Mouse (Mus musculus): Measurements from ENCODE around the gene Gadd45b. TPM values are rescaled to one million over a fixed set of nuclear protein-coding genes. Genes with fewer than 3 reads are reported as not detected.

Gadd45b gene
- polyA plus RNA-seq, 1 experiment: 96.0 TPM

DNA sequence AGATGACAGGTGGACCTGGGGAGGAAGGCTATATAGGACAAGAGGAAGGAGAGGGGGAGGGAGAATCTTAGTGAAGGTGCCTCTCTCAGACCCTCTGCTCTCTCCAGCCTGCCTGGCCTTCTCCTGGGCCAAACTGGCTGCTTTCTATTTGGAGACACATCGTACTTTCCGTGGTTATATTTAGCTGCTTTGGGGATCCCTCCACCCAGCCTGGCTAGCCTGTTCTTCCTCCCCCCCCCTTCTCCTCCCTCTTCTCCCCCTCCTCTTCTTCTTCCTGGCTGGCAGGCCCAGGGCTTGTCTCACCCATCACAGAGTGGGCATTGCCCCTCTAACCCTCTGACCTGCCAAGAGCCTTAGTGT is 11.1 kb downstream of the Gadd45b start:
- peaks cover 83% of the 10 kb centered on the region for H3K4me1 ChIP-seq
- TF ChIP-seq GATA1 (IDR thresholded peaks at IDR 0.05; ENCODE audit: borderline replicate concordance, low read length) (no peak), FLI1 (IDR thresholded peaks at IDR 0.05; ENCODE audit: low read length) (no peak)
- no peaks in the 10 kb centered on the region for H3K36me3 ChIP-seq (replicated peaks; ENCODE audit: low read length)
- peaks cover 60% of the 10 kb centered on the region for H3K27me3 ChIP-seq (replicated peaks)
- no peaks in the 10 kb centered on the region for H3K9me3 ChIP-seq
- peak overlapping the region; percentile 89 for H3K4me3 ChIP-seq (replicated peaks)

DNA sequence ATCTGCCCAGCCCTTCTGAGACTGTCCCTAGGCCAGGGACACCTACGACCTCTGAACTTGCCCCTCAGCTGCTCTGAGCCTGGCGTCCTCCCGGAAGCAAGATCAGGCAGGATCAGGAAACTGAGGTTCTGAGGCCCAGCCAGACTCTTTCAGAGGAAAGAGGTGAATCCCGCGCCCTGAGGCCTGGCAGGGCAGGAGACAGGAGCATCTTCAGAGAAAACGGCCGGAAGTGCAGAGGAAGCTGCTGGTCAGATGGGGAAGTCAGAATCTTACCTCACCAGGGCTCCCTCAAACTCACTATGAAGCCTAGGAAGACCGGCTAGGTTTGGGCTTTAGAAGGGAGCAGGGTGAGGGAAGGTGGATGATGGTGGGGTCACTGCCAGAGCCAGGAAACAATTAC is 13.0 kb downstream of the Gadd45b start:
- peak overlapping the region; percentile 4 for H3K4me3 ChIP-seq (replicated peaks)

DNA sequence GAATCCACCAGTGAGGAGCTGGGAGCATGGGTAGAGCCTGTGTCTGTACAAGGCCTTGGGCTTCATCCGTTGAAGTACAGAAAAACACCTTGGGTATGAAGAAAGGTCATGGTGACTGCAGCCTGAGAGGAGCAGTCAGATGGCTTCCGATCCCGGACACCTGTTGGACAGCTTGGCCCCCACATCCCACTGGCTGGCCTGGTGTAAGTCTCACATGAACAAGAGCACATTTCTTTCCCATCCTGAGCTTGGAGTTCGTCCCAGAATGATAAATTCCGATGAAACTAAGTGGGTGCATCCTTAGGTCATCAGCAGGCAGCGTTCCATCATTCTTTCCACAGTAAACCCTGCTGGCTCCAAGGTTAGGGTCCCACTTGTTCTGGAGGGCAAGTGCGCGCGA is 13.8 kb downstream of the Gadd45b start:
- Histone ChIP-seq H3K9me3 (no peaks in the 10 kb centered on the region), H3K27me3 (replicated peaks) (peaks cover 36% of the 10 kb centered on the region), H3K4me1 (peaks cover 79% of the 10 kb centered on the region), H3K36me3 (replicated peaks; ENCODE audit: low read length) (no peaks in the 10 kb centered on the region), H3K4me3 (replicated peaks) (no peak overlapping the region)
- TF ChIP-seq FLI1 (IDR thresholded peaks at IDR 0.05; ENCODE audit: low read length): no peak
- no peak for TF ChIP-seq GATA1 (IDR thresholded peaks at IDR 0.05; ENCODE audit: borderline replicate concordance, low read length)

More for the DNA sequence above, 13.0 kb downstream of the Gadd45b start:
- Histone ChIP-seq H3K36me3 (replicated peaks; ENCODE audit: low read length) (no peaks in the 10 kb centered on the region), H3K9me3 (no peaks in the 10 kb centered on the region), H3K27me3 (replicated peaks) (peaks cover 44% of the 10 kb centered on the region), H3K4me1 (peaks cover 79% of the 10 kb centered on the region)
- TF ChIP-seq FLI1 (IDR thresholded peaks at IDR 0.05; ENCODE audit: low read length) (no peak), GATA1 (IDR thresholded peaks at IDR 0.05; ENCODE audit: borderline replicate concordance, low read length) (no peak)

DNA sequence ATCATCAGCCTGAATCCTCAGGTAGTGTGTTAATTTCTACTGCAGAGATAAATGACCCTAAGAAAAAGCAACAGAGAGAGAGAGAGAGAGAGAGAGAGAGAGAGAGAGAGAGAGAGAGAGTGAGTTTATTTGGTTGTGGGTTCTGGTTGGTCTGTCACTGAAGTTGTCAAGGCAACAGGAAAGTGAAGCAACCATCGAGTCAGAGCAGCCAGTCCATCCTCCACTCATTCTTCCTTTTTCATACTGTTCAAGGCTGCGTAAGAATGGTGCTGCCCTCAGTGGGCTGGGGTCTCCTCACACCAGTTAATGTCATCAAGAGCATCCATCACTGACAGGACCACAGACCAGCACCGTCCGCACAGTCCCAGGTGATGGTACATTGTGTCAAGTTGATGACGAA is 14.4 kb downstream of the Gadd45b start:
- no peaks in the 10 kb centered on the region for H3K36me3 ChIP-seq (replicated peaks; ENCODE audit: low read length)
- no peaks in the 10 kb centered on the region for H3K9me3 ChIP-seq
- no peak for TF ChIP-seq FLI1 (IDR thresholded peaks at IDR 0.05; ENCODE audit: low read length)
- TF ChIP-seq GATA1 (IDR thresholded peaks at IDR 0.05; ENCODE audit: borderline replicate concordance, low read length): no peak
- peaks cover 33% of the 10 kb centered on the region for H3K27me3 ChIP-seq (replicated peaks)
- peaks cover 79% of the 10 kb centered on the region for H3K4me1 ChIP-seq
- H3K4me3 ChIP-seq (replicated peaks): no peak overlapping the region

DNA sequence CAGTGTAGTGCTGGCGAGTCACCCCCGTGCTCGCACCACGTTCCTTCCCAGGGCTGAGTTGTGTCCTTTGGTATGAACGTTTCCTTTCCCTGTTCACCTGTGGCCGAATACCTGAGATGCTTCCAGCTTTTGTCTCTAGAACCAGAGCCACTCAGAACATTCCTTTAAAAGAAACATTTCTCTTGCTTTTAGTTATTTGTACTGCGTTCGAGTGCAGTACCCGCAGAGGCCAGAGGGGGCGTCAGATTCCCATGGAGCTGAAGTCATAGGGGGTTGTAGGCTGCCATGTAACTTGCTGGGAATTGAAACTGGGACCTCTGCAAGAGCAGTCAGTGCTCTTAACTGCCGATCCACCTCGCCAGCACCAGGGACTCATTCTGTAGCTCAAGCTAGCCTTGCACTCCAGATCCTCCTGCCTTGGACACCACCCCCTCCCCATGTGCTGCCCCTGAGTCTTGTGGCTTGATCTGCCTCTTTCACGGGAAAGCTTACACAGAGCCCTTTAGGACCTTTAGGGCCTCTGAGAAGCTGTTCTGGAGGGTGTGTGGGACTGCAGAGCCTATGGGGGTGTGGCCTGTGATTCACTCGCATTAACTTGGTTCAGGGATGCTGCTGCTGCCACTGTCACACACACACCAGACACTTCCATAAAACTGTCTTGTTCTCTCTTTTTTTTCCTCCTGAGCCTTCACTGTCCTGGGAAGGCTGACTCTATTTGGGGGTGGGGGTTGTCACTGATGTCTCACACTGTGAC is 17.0 kb downstream of the Gadd45b start:
- peaks cover 70% of the 10 kb centered on the region for H3K4me1 ChIP-seq
- H3K36me3 ChIP-seq (replicated peaks; ENCODE audit: low read length): no peaks in the 10 kb centered on the region
- TF ChIP-seq GATA1 (IDR thresholded peaks at IDR 0.05; ENCODE audit: borderline replicate concordance, low read length) (no peak), FLI1 (IDR thresholded peaks at IDR 0.05; ENCODE audit: low read length) (no peak)
- H3K27me3 ChIP-seq (replicated peaks): peaks cover 47% of the 10 kb centered on the region
- H3K9me3 ChIP-seq: no peaks in the 10 kb centered on the region
- H3K4me3 ChIP-seq (replicated peaks): no peak overlapping the region

DNA sequence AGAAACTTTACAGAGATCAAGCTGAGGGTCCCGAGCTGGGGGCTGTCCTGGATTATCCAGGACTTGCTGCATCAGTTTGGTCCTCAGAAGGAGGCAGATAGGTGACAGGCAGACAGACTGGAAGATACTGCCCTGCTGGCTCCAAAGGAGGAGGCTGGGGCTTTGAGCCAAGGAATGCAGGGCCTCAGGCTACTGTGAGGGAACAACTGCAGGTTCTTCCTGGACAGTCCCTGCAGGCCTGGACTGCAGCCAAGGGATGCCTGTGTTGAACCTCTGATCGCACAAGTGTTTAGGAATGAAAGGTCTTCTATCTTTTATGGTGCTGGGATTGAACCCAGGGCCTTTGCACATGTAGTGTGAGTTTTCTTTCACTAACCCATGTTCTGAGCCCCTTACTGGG is 17.9 kb downstream of the Gadd45b start:
- Histone ChIP-seq H3K4me1 (peaks cover 66% of the 10 kb centered on the region), H3K27me3 (replicated peaks) (peaks cover 50% of the 10 kb centered on the region), H3K36me3 (replicated peaks; ENCODE audit: low read length) (no peaks in the 10 kb centered on the region), H3K9me3 (no peaks in the 10 kb centered on the region), H3K4me3 (replicated peaks) (no peak overlapping the region)
- TF ChIP-seq FLI1 (IDR thresholded peaks at IDR 0.05; ENCODE audit: low read length) (no peak), GATA1 (IDR thresholded peaks at IDR 0.05; ENCODE audit: borderline replicate concordance, low read length) (no peak)

DNA sequence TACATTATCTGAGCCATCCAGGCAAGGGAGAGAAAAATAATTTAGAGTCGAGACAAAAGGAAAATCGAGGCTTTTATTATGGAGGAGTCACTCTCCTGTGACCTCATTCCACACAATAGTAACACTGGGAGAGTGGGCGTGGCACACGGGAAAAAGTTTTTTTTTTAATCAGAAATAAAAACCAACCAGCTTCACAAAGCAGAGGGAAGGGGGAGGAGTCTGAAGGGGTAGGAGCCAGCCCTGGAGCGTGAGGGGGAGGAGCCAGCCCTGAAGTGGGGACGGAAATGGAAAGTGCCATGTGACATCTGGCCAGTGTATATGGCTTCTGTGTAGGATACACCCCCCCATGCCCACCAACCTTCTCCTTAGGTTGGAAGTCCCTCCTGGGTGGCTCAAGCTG is 18.7 kb downstream of the Gadd45b start:
- peak overlapping the region; percentile 75 for H3K4me3 ChIP-seq (replicated peaks)
- TF ChIP-seq FLI1 (IDR thresholded peaks at IDR 0.05; ENCODE audit: low read length): no peak
- no peaks in the 10 kb centered on the region for H3K9me3 ChIP-seq
- H3K36me3 ChIP-seq (replicated peaks; ENCODE audit: low read length): no peaks in the 10 kb centered on the region
- H3K4me1 ChIP-seq: peaks cover 61% of the 10 kb centered on the region
- peaks cover 50% of the 10 kb centered on the region for H3K27me3 ChIP-seq (replicated peaks)

DNA sequence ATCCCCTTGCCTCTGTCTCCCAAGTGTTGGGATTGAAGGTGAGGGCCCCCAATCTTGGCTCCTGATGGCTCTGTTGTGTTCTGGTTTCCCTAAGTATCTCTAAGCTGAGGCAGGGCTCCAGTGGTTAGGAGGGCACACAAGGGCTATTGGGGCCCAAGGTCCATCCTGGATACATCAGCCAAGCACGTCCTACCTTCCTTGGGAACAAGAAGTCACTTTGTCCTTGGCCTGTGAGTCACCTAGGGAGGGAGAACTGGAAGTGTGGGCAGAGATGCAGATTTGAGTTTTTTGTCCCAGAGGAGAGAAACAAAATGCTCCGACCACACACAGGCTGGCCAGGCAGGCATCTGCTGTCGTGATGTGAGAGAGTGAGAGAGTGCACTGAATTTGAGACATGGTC is 19.2 kb downstream of the Gadd45b start:
- H3K4me3 ChIP-seq (replicated peaks): peak overlapping the region; percentile 46
- H3K27me3 ChIP-seq (replicated peaks): peaks cover 50% of the 10 kb centered on the region
- no peaks in the 10 kb centered on the region for H3K36me3 ChIP-seq (replicated peaks; ENCODE audit: low read length)
- H3K9me3 ChIP-seq: no peaks in the 10 kb centered on the region
- H3K4me1 ChIP-seq: peaks cover 57% of the 10 kb centered on the region
- TF ChIP-seq GATA1 (IDR thresholded peaks at IDR 0.05; ENCODE audit: borderline replicate concordance, low read length) (no peak), FLI1 (IDR thresholded peaks at IDR 0.05; ENCODE audit: low read length) (no peak)

DNA sequence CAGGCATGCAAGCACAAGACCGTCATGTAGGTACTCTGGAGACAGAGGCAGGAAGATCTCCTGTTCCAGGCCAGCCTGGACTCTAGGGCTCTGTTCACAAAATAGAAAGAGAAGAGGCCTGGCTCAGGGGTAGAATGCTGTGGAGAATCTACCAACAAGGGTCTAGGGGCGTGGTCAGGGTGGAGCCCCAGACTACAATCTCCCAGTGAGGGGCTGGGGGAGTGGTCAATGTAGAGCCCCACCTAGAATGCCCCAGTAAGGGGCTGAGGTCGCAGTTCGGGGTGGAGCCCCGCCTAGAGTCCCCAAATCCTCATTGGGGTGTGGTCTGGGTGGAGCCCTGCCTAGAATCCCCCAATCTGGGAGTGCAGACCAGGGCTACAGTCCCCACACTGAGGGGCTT is 20.4 kb downstream of the Gadd45b start:
- Histone ChIP-seq H3K4me3 (replicated peaks) (no peak overlapping the region), H3K4me1 (peaks cover 58% of the 10 kb centered on the region), H3K9me3 (no peaks in the 10 kb centered on the region), H3K27me3 (replicated peaks) (peaks cover 43% of the 10 kb centered on the region), H3K36me3 (replicated peaks; ENCODE audit: low read length) (no peaks in the 10 kb centered on the region)
- TF ChIP-seq FLI1 (IDR thresholded peaks at IDR 0.05; ENCODE audit: low read length) (no peak), GATA1 (IDR thresholded peaks at IDR 0.05; ENCODE audit: borderline replicate concordance, low read length) (no peak)

DNA sequence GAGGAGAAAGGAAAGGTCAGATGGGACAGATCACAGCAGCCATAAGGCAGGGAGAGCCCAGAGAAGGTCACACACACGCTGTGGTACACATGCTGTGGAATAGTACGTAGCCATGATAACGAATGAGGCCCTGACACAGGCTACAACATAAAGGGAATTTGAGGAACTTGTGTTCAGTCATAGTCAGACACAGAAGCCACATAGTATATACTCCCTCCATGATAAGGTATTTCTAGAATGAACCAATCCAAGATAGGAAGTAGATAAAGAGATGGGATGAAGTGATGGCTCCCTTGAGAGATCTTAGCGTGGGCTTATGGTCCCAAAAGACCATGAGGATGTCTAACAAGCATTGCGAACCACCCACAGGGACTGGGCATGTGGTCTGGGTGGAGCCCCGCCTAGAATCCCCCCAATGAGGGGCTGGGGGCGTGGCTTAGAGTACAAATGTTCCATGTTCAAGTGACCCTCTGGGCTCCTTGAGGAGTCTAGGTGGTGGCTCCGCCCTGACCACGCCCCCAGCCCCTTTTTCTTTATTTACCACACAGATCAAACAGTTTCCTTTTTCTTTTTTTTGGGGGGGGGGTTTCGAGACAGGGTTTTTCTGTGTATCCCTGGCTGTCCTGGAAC is 22.0 kb downstream of the Gadd45b start:
- Histone ChIP-seq H3K4me3 (replicated peaks) (no peak overlapping the region), H3K27me3 (replicated peaks) (peaks cover 36% of the 10 kb centered on the region), H3K36me3 (replicated peaks; ENCODE audit: low read length) (no peaks in the 10 kb centered on the region), H3K9me3 (no peaks in the 10 kb centered on the region), H3K4me1 (peaks cover 62% of the 10 kb centered on the region)
- no peak for TF ChIP-seq GATA1 (IDR thresholded peaks at IDR 0.05; ENCODE audit: borderline replicate concordance, low read length)
- TF ChIP-seq FLI1 (IDR thresholded peaks at IDR 0.05; ENCODE audit: low read length): no peak
